Mouse (Mus musculus) heart, postnatal 25 days (tissue): ENCODE data around the gene Cnfn. TPM values are rescaled to one million over a fixed set of nuclear protein-coding genes. Genes with fewer than 3 reads are reported as not detected.

ENCODE experiments used
- DNase-seq: peaks from one replicate; pipeline ENCODE4 v3.0.0; 2022; ENCODE audit warnings: low spot score
- intact Hi-C: fragments of 180-260 bp; cut with DNase I; formaldehyde crosslinking; loops from one replicate; pipeline ENCODE4 v1.15.1; 2025
- total RNA-seq, 2 experiments: library from RNA; stranded (reverse); gene quantifications; 2 replicates each; pipeline ENCODE4 v1.2.3; 2021

The Cnfn gene
- total RNA-seq, 2 experiments from 2014 or later, result not detected

- no peak for DNase-seq
- intact Hi-C loops, result no loop called here
These were observed 22.4 kb upstream of the Cnfn start for GRCm38 (mm10) chr7:25391856-25392453.

- intact Hi-C loops, result no loop called here
These were observed 21.5 kb upstream of the Cnfn start for GRCm38 (mm10) chr7:25390986-25391385.

GRCm38 (mm10) chr7:25390054-25390770 is 20.7 kb upstream of the Cnfn start:
- intact Hi-C loops, result no loop called here
- peak; percentile 82 for DNase-seq

More at GRCm38 (mm10) chr7:25390986-25391385, 21.5 kb upstream of the Cnfn start:
- DNase-seq, result no peak

DNA sequence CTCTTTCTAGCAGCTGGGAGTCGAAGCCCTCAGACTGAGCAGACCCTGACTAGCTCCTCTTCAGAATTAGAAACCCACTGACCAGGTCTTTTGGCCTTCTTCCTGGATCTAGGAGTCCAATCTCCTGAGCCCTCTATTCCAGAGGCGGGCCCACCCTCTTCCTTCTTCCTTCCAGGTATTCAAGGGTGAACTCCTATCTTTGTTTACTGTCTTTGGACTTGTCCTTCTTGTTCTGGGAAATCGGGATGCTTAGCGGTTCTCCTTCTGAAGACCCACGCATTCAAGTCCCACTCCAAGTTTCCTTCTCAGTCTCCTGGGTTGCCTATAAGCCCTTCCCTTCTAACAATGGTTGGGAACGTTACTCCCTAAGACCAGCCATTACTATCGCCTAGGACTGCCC is 19.4 kb upstream of the Cnfn start:
- no peak for DNase-seq

GRCm38 (mm10) chr7:25387811-25388440 is 18.4 kb upstream of the Cnfn start:
- no peak for DNase-seq
- intact Hi-C loops, result loop anchor here (5.0 kb wide), 1 partner anchor 106 kb away; no protein-coding TSS in a partner anchor

More for the DNA sequence above, 19.4 kb upstream of the Cnfn start:
- intact Hi-C loops, result loop anchor here (5.0 kb wide), 1 partner anchor 107 kb away; no protein-coding TSS in a partner anchor

- peak; percentile 86 for DNase-seq
- intact Hi-C loops, result loop anchor here (5.0 kb wide), 1 partner anchor 104 kb away; no protein-coding TSS in a partner anchor
These were observed 16.5 kb upstream of the Cnfn start for GRCm38 (mm10) chr7:25385850-25386555.

DNA sequence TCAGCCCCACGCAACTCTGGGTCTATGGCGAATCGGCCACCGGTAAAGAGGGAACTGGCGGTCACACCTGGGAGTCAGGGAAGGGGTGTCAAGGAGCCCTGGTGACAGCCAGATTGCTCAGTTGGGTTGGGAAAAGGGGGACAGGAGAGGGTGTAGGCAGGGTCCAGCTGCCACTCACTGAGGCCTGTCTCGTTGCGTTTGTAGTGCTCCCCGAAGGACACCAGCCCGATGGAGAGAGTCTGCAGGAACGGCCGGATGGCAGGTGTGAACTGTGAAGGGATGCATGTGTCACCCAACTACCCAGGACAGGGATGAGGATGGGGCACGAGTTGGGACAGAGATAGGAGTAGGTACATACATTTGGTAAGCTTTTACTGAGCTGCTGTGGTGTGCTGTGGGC is 15.7 kb upstream of the Cnfn start:
- intact Hi-C loops, result loop anchor here (5.0 kb wide), 1 partner anchor 103 kb away; no protein-coding TSS in a partner anchor
- DNase-seq, result no peak

- DNase-seq, result no peak
- intact Hi-C loops, result loop anchor here (5.0 kb wide), 2 partner anchors 103 to 143 kb away; no protein-coding TSS in a partner anchor
These were observed 15.3 kb upstream of the Cnfn start for GRCm38 (mm10) chr7:25384818-25385217.

GRCm38 (mm10) chr7:25384318-25384717 is 14.8 kb upstream of the Cnfn start:
- no peak for DNase-seq
- intact Hi-C loops, result loop anchor here (5.0 kb wide), 1 partner anchor 142 kb away; no protein-coding TSS in a partner anchor

GRCm38 (mm10) chr7:25383891-25384290 is 14.4 kb upstream of the Cnfn start:
- DNase-seq, result no peak
- intact Hi-C loops, result loop anchor here (5.0 kb wide), 1 partner anchor 142 kb away; no protein-coding TSS in a partner anchor

DNA sequence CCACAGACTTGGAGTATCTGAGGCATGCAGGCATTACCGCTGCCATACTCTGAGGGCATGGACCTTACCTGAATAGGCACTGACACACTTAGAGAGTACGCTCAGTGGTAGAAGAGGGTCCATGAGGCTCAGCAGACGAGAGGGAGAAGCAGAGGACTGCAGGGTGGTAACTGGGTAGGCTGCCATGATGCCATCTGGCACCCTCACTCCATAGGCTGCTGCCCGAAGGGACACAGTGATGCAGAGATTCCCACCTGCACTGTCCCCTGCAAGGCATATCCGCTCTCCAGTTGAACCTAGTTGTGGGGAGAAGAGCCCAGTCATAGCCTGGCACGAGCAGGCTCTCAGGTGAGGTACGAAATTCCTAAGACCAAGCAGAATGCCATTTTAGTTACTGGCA is 13.9 kb upstream of the Cnfn start:
- intact Hi-C loops, result loop anchor here (5.0 kb wide), 1 partner anchor 141 kb away; no protein-coding TSS in a partner anchor
- DNase-seq, result no peak

GRCm38 (mm10) chr7:25382541-25382940 is 13.0 kb upstream of the Cnfn start:
- intact Hi-C loops, result loop anchor here (5.0 kb wide), 1 partner anchor 140 kb away; no protein-coding TSS in a partner anchor
- DNase-seq, result no peak

GRCm38 (mm10) chr7:25381284-25381680 is 11.8 kb upstream of the Cnfn start:
- no peak for DNase-seq
- intact Hi-C loops, result loop anchor here (5.0 kb wide), 1 partner anchor 139 kb away; no protein-coding TSS in a partner anchor

- no peak for DNase-seq
- intact Hi-C loops, result loop anchor here (5.0 kb wide), 1 partner anchor 138 kb away; no protein-coding TSS in a partner anchor
These were observed 11.1 kb upstream of the Cnfn start for GRCm38 (mm10) chr7:25380392-25381283.

- DNase-seq, result no peak
- intact Hi-C loops, result loop anchor here (2.0 to 5.0 kb wide), 3 partner anchors 19 to 137 kb away; partner anchors contain the start of genes Lipe and Megf8
These were observed 10.2 kb upstream of the Cnfn start for GRCm38 (mm10) chr7:25379551-25380351.

GRCm38 (mm10) chr7:25378181-25379100 is 8.9 kb upstream of the Cnfn start:
- no peak for DNase-seq
- intact Hi-C loops, result loop anchor here (2.0 to 5.0 kb wide), 2 partner anchors 20 to 61 kb away; partner anchors contain the start of genes Lipe and Megf8
